ENCODE assay signal across 8 mouse cellular contexts in the genomic region with DNA sequence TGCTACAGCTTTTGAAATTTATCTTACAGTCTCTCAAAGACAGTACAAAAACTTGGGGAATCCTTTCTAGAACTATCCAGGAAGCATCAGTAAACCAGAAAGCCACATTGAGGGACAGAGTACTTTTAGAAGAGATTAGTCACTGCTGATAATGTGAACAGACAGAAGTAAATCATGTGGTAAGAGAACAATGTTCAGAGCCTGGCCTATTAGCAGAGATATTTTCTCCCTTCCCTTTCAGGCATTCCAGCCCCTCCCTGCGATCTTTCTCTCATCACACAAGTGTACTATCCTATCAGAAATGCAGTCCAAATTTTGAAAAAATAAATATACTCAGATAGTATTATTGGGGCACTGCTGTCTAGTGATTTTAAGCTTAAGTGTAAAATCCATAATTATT. TPM values are rescaled to one million over a fixed set of nuclear protein-coding genes. Genes with fewer than 3 reads are reported as not detected.
A peak's percentile ranks its signal among the peaks of the same experiment; 100 is the strongest.
DNase-seq lines count a peak whose midpoint lies in the region; ATAC-seq lines count a peak whose summit lies in the region.

No protein-coding gene starts in this region.

- ATAC-seq in heart, embryonic 16.5 days (replicated peaks; ENCODE audit: extremely low read depth, insufficient read depth, low FRiP score) = no peak
- no peak for ATAC-seq in hindbrain, embryonic 13.5 days (ENCODE audit: low FRiP score)
- ATAC-seq in midbrain, embryonic 12.5 days (ENCODE audit: low FRiP score, low read depth) = no peak
- no peak for ATAC-seq in granulocyte monocyte progenitor cell, adult 5-6 weeks (replicated peaks; ENCODE audit: poor library complexity, severe bottlenecking)

- H3K27me3 ChIP-seq in heart, embryonic 16.5 days (ENCODE audit: control insufficient read depth, insufficient read depth, low read length) = no peaks in the 10 kb centered on the region
- H3K27me3 ChIP-seq in hindbrain, embryonic 13.5 days = no peaks in the 10 kb centered on the region
- no peaks in the 10 kb centered on the region for H3K27me3 ChIP-seq in midbrain, embryonic 12.5 days

- H3K9ac ChIP-seq in heart, embryonic 16.5 days (ENCODE audit: low read length) = no peak overlapping the region
- H3K9ac ChIP-seq in hindbrain, embryonic 13.5 days = peak overlapping the region; percentile 78; the same call in 1 of the 2 replicates
- no peak overlapping the region for H3K9ac ChIP-seq in midbrain, embryonic 12.5 days (replicated peaks)

- no peak overlapping the region for H3K27ac ChIP-seq in heart, embryonic 16.5 days (ENCODE audit: low read length)
- H3K27ac ChIP-seq in hindbrain, embryonic 13.5 days = no peak overlapping the region
- H3K27ac ChIP-seq in midbrain, embryonic 12.5 days (replicated peaks) = no peak overlapping the region

- 55% methylated on average over 1 of the region's 1 CpGs for WGBS in heart, embryonic 16.5 days
- WGBS in hindbrain, embryonic 13.5 days = 95% methylated on average over 1 of the region's 1 CpGs
- 92% methylated on average over 1 of the region's 1 CpGs for WGBS in midbrain, embryonic 12.5 days

- H3K36me3 ChIP-seq in heart, embryonic 16.5 days (ENCODE audit: control insufficient read depth, insufficient read depth) = no peaks in the 10 kb centered on the region
- no peaks in the 10 kb centered on the region for H3K36me3 ChIP-seq in hindbrain, embryonic 13.5 days
- H3K36me3 ChIP-seq in midbrain, embryonic 12.5 days = no peaks in the 10 kb centered on the region

- peak overlapping the region; percentile 82 for H3K4me2 ChIP-seq in heart, embryonic 16.5 days (ENCODE audit: low read depth, low read length)
- peak overlapping the region; percentile 61 for H3K4me2 ChIP-seq in hindbrain, embryonic 13.5 days
- H3K4me2 ChIP-seq in midbrain, embryonic 12.5 days (replicated peaks) = peak overlapping the region; percentile 69

- peaks cover 7% of the 10 kb centered on the region for H3K4me1 ChIP-seq in heart, embryonic 16.5 days (ENCODE audit: control insufficient read depth, insufficient read depth, low read length)
- H3K4me1 ChIP-seq in hindbrain, embryonic 13.5 days (replicated peaks) = peaks cover 19% of the 10 kb centered on the region
- peaks cover 11% of the 10 kb centered on the region for H3K4me1 ChIP-seq in midbrain, embryonic 12.5 days

- no peaks in the 10 kb centered on the region for H3K9me3 ChIP-seq in heart, embryonic 16.5 days (replicated peaks; ENCODE audit: control insufficient read depth, low read length)
- peaks cover 1% of the 10 kb centered on the region; the same call in 1 of the 2 replicates for H3K9me3 ChIP-seq in hindbrain, embryonic 13.5 days
- H3K9me3 ChIP-seq in midbrain, embryonic 12.5 days = no peaks in the 10 kb centered on the region; the same call in 1 of the 2 replicates

- intact Hi-C loops in heart, postnatal 10 days (cut with DNase I) = loop anchor here (5.0 to 10.0 kb wide), 3 partner anchors 104 to 203 kb away; a partner anchor contains a TSS

- DNase-seq in heart, postnatal 10 days = no peak
- DNase-seq in NIH3T3 (ENCODE audit: low read depth) = peak; percentile 15
- no peak for DNase-seq in embryo, embryonic 9.5 days (ENCODE audit: extremely low spot score)
- DNase-seq in c-Kit-positive CD71-positive TER-119-positive erythroid progenitor cells, embryonic 14.5 days (ENCODE audit: low spot score) = no peak

- peak overlapping the region; percentile 75; the same call in 1 of the 2 replicates for H3K4me3 ChIP-seq in heart, embryonic 16.5 days (ENCODE audit: low read length)
- peak overlapping the region; percentile 54 for H3K4me3 ChIP-seq in hindbrain, embryonic 13.5 days
- H3K4me3 ChIP-seq in midbrain, embryonic 12.5 days = peak overlapping the region; percentile 63

RNA-seq across cellular contexts. Expression of a gene that starts 0.9 kb away (rescaled TPM):
- polyA plus RNA-seq in heart, embryonic 16.5 days (2015; fragmentation: Nextera tagmentation; extraction: Ambion mirVana) = 3.5 and 4.0 TPM in 2 replicates
- 1 to 10 TPM; 5.8 to 7.4 TPM for total RNA-seq in heart, postnatal 10 days (2021)
- 9.3 and 11.0 TPM in 2 replicates for polyA plus RNA-seq in hindbrain, embryonic 13.5 days (2015; fragmentation: Nextera tagmentation; extraction: Ambion mirVana)
- polyA plus RNA-seq in midbrain, embryonic 12.5 days (2016; fragmentation: Nextera tagmentation; extraction: Ambion mirVana) = 8.0 and 11.2 TPM in 2 replicates
- total RNA-seq in granulocyte monocyte progenitor cell, adult 5-6 weeks (2014; fragmentation: Nextera tagmentation) = 12.1 and 12.6 TPM in 2 replicates
- total RNA-seq in granulocyte monocyte progenitor cell, adult 5-6 weeks (2017) = 12.1 and 18.0 TPM in 2 replicates

RNA-seq across cellular contexts. Expression of a gene that starts 26.9 kb away (rescaled TPM):
- polyA plus RNA-seq in heart, embryonic 16.5 days (2015; fragmentation: Nextera tagmentation; extraction: Ambion mirVana) = 3.6 and 3.9 TPM in 2 replicates
- 1 to 10 TPM; 2.3 to 3.2 TPM for total RNA-seq in heart, postnatal 10 days (2021)
- 8.6 and 8.9 TPM in 2 replicates for polyA plus RNA-seq in hindbrain, embryonic 13.5 days (2015; fragmentation: Nextera tagmentation; extraction: Ambion mirVana)
- polyA plus RNA-seq in midbrain, embryonic 12.5 days (2016; fragmentation: Nextera tagmentation; extraction: Ambion mirVana) = 7.0 and 7.3 TPM in 2 replicates
- total RNA-seq in granulocyte monocyte progenitor cell, adult 5-6 weeks (2014; fragmentation: Nextera tagmentation) = 6.3 and 7.5 TPM in 2 replicates
- 7.3 and 7.8 TPM in 2 replicates for total RNA-seq in granulocyte monocyte progenitor cell, adult 5-6 weeks (2017)

RNA-seq across cellular contexts. Expression of a gene that starts 41.2 kb away (rescaled TPM):
- polyA plus RNA-seq in heart, embryonic 16.5 days (2015; fragmentation: Nextera tagmentation; extraction: Ambion mirVana) = 7.5 and 7.8 TPM in 2 replicates
- 1 to 10 TPM; 6.4 to 8.1 TPM for total RNA-seq in heart, postnatal 10 days (2021)
- polyA plus RNA-seq in hindbrain, embryonic 13.5 days (2015; fragmentation: Nextera tagmentation; extraction: Ambion mirVana) = 15.3 and 16.3 TPM in 2 replicates
- 16.7 and 17.4 TPM in 2 replicates for polyA plus RNA-seq in midbrain, embryonic 12.5 days (2016; fragmentation: Nextera tagmentation; extraction: Ambion mirVana)
- 26.8 and 28.6 TPM in 2 replicates for total RNA-seq in granulocyte monocyte progenitor cell, adult 5-6 weeks (2014; fragmentation: Nextera tagmentation)
- 6.9 and 27.3 TPM in 2 replicates for total RNA-seq in granulocyte monocyte progenitor cell, adult 5-6 weeks (2017)

RNA-seq across cellular contexts. Expression of a gene that starts 51.4 kb away (rescaled TPM):
- 1.3 and 1.7 TPM in 2 replicates for polyA plus RNA-seq in heart, embryonic 16.5 days (2015; fragmentation: Nextera tagmentation; extraction: Ambion mirVana)
- 1 to 10 TPM in 1 of 2 experiments, under 1 TPM in 1; 0.84 to 1.1 TPM for total RNA-seq in heart, postnatal 10 days (2021)
- 2.5 and 2.7 TPM in 2 replicates for polyA plus RNA-seq in hindbrain, embryonic 13.5 days (2015; fragmentation: Nextera tagmentation; extraction: Ambion mirVana)
- polyA plus RNA-seq in midbrain, embryonic 12.5 days (2016; fragmentation: Nextera tagmentation; extraction: Ambion mirVana) = 2.7 and 3.8 TPM in 2 replicates
- 2.7 and 3.6 TPM in 2 replicates for total RNA-seq in granulocyte monocyte progenitor cell, adult 5-6 weeks (2014; fragmentation: Nextera tagmentation)
- total RNA-seq in granulocyte monocyte progenitor cell, adult 5-6 weeks (2017) = 3.0 and 3.9 TPM in 2 replicates
